Mouse (Mus musculus) hindbrain, embryonic 10.5 days (tissue): Measurements from ENCODE around the gene Usp36. TPM values are rescaled to one million over a fixed set of nuclear protein-coding genes. Genes with fewer than 3 reads are reported as not detected.

ENCODE experiments used
- DNase-seq: peaks from one replicate; pipeline ENCODE4 v3.0.0-alpha.2; 2017; ENCODE audit warnings: low spot score
- H3K27ac ChIP-seq: fragments of 300-500 bp; sonication (generic); 2 replicates; pipeline ENCODE4 v1.5.1; 2016; ENCODE audit warnings: mild to moderate bottlenecking, moderate library complexity
- H3K27me3 ChIP-seq: fragments of 300-500 bp; sonication (generic); 2 replicates; pipeline ENCODE4 v1.6.1; 2016; ENCODE audit warnings: mild to moderate bottlenecking; ENCODE audit not compliant: poor library complexity, insufficient read depth, severe bottlenecking
- H3K36me3 ChIP-seq: fragments of 300-500 bp; sonication (generic); 2 replicates; pipeline ENCODE4 v1.6.1; 2016; ENCODE audit warnings: mild to moderate bottlenecking, moderate library complexity
- H3K4me1 ChIP-seq: fragments of 300-500 bp; sonication (generic); replicated peaks from 2 replicates; pipeline ENCODE4 v1.6.1; 2016; ENCODE audit warnings: mild to moderate bottlenecking
- H3K4me3 ChIP-seq: fragments of 300-500 bp; sonication (generic); 2 replicates; pipeline ENCODE4 v1.5.1; 2016; ENCODE audit warnings: mild to moderate bottlenecking, moderate library complexity
- H3K9me3 ChIP-seq: fragments of 300-500 bp; sonication (generic); 2 replicates; pipeline ENCODE4 v1.6.1; 2016; ENCODE audit warnings: mild to moderate bottlenecking, moderate library complexity
- WGBS: fragments of 180-500 bp; shearing (Covaris S2); methylation state at CpG from one replicate; pipeline ENCODE4 v1.1.7; 2016; 5-methylcytosine and 5-hydroxymethylcytosine counted together
- polyA plus RNA-seq: library from polyadenylated mRNA; unstranded; fragments of >200 nt; fragmentation: Nextera tagmentation; extraction: Ambion mirVana; gene quantifications from 2 replicates; pipeline ENCODE4 v1.2.1, GENCODE M21; 2016

Usp36 gene
- polyA plus RNA-seq, 1 experiment from 2014 or later = 18.9 TPM

GRCm38 (mm10) chr11:118223416-118224067, 66.5 kb downstream of the Usp36 start:
- WGBS = 85% methylated on average over 10 of the region's 10 CpGs
- no peak for DNase-seq
- no peaks in the 10 kb centered on the region for H3K9me3 ChIP-seq
- peaks cover 20% of the 10 kb centered on the region for H3K4me1 ChIP-seq
- H3K4me3 ChIP-seq = no peak overlapping the region
- H3K36me3 ChIP-seq = no peaks in the 10 kb centered on the region
- no peak overlapping the region for H3K27ac ChIP-seq
- H3K27me3 ChIP-seq = no peaks in the 10 kb centered on the region

- Histone ChIP-seq H3K27ac (no peak overlapping the region), H3K27me3 (no peaks in the 10 kb centered on the region), H3K4me1 (peaks cover 20% of the 10 kb centered on the region), H3K36me3 (no peaks in the 10 kb centered on the region), H3K4me3 (no peak overlapping the region), H3K9me3 (no peaks in the 10 kb centered on the region)
- DNase-seq = no peak
- WGBS = 88% methylated on average over 5 of the region's 5 CpGs
Observed at GRCm38 (mm10) chr11:118222917-118223316, 67.1 kb downstream of the Usp36 start.

- H3K36me3 ChIP-seq = no peaks in the 10 kb centered on the region
- H3K4me1 ChIP-seq = peaks cover 20% of the 10 kb centered on the region
- no peak for DNase-seq
- H3K4me3 ChIP-seq = no peak overlapping the region
- no peaks in the 10 kb centered on the region for H3K9me3 ChIP-seq
- H3K27me3 ChIP-seq = no peaks in the 10 kb centered on the region
- H3K27ac ChIP-seq = no peak overlapping the region
- 69% methylated on average over 6 of the region's 6 CpGs for WGBS
Observed at GRCm38 (mm10) chr11:118222351-118222885, 67.6 kb downstream of the Usp36 start.

- WGBS = 28% methylated on average over 7 of the region's 7 CpGs
- H3K27me3 ChIP-seq = no peaks in the 10 kb centered on the region
- peaks cover 20% of the 10 kb centered on the region for H3K4me1 ChIP-seq
- DNase-seq = no peak
- H3K27ac ChIP-seq = no peak overlapping the region
- H3K9me3 ChIP-seq = no peaks in the 10 kb centered on the region
- H3K36me3 ChIP-seq = no peaks in the 10 kb centered on the region
- H3K4me3 ChIP-seq = no peak overlapping the region
Observed at GRCm38 (mm10) chr11:118220561-118221262, 69.3 kb downstream of the Usp36 start.

- peaks cover 15% of the 10 kb centered on the region; the same call in 1 of the 2 replicates for H3K4me1 ChIP-seq
- 91% methylated on average over 4 of the region's 4 CpGs for WGBS
Observed at GRCm38 (mm10) chr11:118219066-118219465, 71.0 kb downstream of the Usp36 start.

GRCm38 (mm10) chr11:118216468-118216867, 73.6 kb downstream of the Usp36 start:
- no peak overlapping the region for H3K4me3 ChIP-seq
- H3K27ac ChIP-seq = no peak overlapping the region
- no peak for DNase-seq
- peaks cover 19% of the 10 kb centered on the region for H3K4me1 ChIP-seq
- H3K36me3 ChIP-seq = no peaks in the 10 kb centered on the region
- H3K27me3 ChIP-seq = no peaks in the 10 kb centered on the region
- 85% methylated on average over 6 of the region's 6 CpGs for WGBS
- H3K9me3 ChIP-seq = no peaks in the 10 kb centered on the region

More at GRCm38 (mm10) chr11:118219066-118219465, 71.0 kb downstream of the Usp36 start:
- H3K4me3 ChIP-seq = no peak overlapping the region
- no peak overlapping the region for H3K27ac ChIP-seq
- no peak for DNase-seq
- H3K36me3 ChIP-seq = no peaks in the 10 kb centered on the region
- no peaks in the 10 kb centered on the region for H3K9me3 ChIP-seq
- H3K27me3 ChIP-seq = no peaks in the 10 kb centered on the region

GRCm38 (mm10) chr11:118215928-118216458, 74.1 kb downstream of the Usp36 start:
- whole genome bisulfite sequencing = 78% methylated on average over 5 of the region's 5 CpGs
- no peak for DNase-seq
- Histone ChIP-seq H3K27ac (no peak overlapping the region), H3K4me1 (peaks cover 24% of the 10 kb centered on the region), H3K36me3 (no peaks in the 10 kb centered on the region), H3K27me3 (no peaks in the 10 kb centered on the region), H3K9me3 (no peaks in the 10 kb centered on the region), H3K4me3 (no peak overlapping the region)

- H3K27ac ChIP-seq = peak overlapping the region; percentile 67
- 67% methylated on average over 7 of the region's 7 CpGs for WGBS
- no peak for DNase-seq
- no peaks in the 10 kb centered on the region for H3K27me3 ChIP-seq
- H3K36me3 ChIP-seq = no peaks in the 10 kb centered on the region
- peaks cover 55% of the 10 kb centered on the region for H3K4me1 ChIP-seq
- H3K4me3 ChIP-seq = no peak overlapping the region
- H3K9me3 ChIP-seq = no peaks in the 10 kb centered on the region
Observed at GRCm38 (mm10) chr11:118212636-118213112, 77.4 kb downstream of the Usp36 start.

- Histone ChIP-seq H3K27ac (peak overlapping the region; percentile 77), H3K4me3 (no peak overlapping the region), H3K27me3 (no peaks in the 10 kb centered on the region), H3K9me3 (no peaks in the 10 kb centered on the region), H3K36me3 (no peaks in the 10 kb centered on the region), H3K4me1 (peaks cover 61% of the 10 kb centered on the region)
- peak; percentile 32 for DNase-seq
- 48% methylated on average over 10 of the region's 10 CpGs for WGBS
Observed at GRCm38 (mm10) chr11:118211749-118212635, 78.1 kb downstream of the Usp36 start.

GRCm38 (mm10) chr11:118210962-118211361, 79.1 kb downstream of the Usp36 start:
- Histone ChIP-seq H3K27me3 (no peaks in the 10 kb centered on the region), H3K4me3 (no peak overlapping the region), H3K4me1 (peaks cover 67% of the 10 kb centered on the region), H3K27ac (peak overlapping the region; percentile 77), H3K9me3 (no peaks in the 10 kb centered on the region), H3K36me3 (no peaks in the 10 kb centered on the region)
- 89% methylated on average over 5 of the region's 5 CpGs for WGBS
- no peak for DNase-seq

GRCm38 (mm10) chr11:118210116-118210515, 79.9 kb downstream of the Usp36 start:
- no peak overlapping the region for H3K4me3 ChIP-seq
- H3K9me3 ChIP-seq = no peaks in the 10 kb centered on the region
- peaks cover 70% of the 10 kb centered on the region for H3K4me1 ChIP-seq
- no peaks in the 10 kb centered on the region for H3K27me3 ChIP-seq
- H3K36me3 ChIP-seq = no peaks in the 10 kb centered on the region
- no peak for DNase-seq
- H3K27ac ChIP-seq = peak overlapping the region; percentile 71; the same call in 1 of the 2 replicates
- 87% methylated on average over 4 of the region's 4 CpGs for WGBS
